Mouse (Mus musculus): ENCODE data around the gene Rbpms2. TPM values are rescaled to one million over a fixed set of nuclear protein-coding genes. Genes with fewer than 3 reads are reported as not detected.

Rbpms2 gene
- polyA plus RNA-seq, 1 experiment: 68.4 TPM

DNA sequence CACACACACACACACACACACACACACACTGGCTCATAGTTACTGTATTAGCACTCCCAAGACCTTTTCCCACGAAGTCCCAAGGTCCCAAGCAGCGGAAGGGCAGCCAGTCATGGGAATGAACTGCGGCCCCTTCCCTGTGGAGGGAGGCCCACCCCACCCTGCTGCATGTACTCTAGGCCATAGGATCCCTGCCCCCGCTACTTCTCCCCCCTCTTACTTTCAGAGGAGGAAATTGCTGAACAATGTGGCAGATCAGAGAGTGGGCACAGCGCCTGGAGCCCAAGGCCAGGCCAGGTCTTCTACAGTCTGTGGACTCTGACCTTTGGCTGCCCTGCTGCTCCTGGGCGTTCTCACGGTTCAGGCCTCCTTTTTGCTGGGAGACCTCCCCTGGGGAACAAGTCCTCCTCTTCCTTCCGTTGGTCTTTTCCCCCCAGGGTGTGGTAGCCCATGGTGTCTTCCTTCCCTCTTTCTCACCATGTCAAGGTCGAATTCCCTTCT lies 42.0 kb downstream of the Rbpms2 start:
- WGBS: 27% methylated on average over 9 of the region's 9 CpGs

GRCm38 (mm10) chr9:65672996-65673395 lies 43.5 kb downstream of the Rbpms2 start:
- WGBS: 79% methylated on average over 11 of the region's 11 CpGs
- no peak overlapping the region for H3K4me3 ChIP-seq (replicated peaks; ENCODE audit: control insufficient read depth, low read depth, low read length)
- peaks cover 3% of the 10 kb centered on the region; the same call in 1 of the 2 replicates for H3K4me1 ChIP-seq (ENCODE audit: control insufficient read depth, insufficient read depth, low read length)
- TF ChIP-seq CTCF (IDR thresholded peaks at IDR 0.05; ENCODE audit: control insufficient read depth, insufficient read depth, low read length) (no peak), POLR2A (IDR thresholded peaks at IDR 0.05; ENCODE audit: borderline replicate concordance, control insufficient read depth, low read depth, low read length) (no peak)
- no peak overlapping the region for H3K27ac ChIP-seq (ENCODE audit: control insufficient read depth, insufficient read depth, low read depth, low read length, poor library complexity)

More for the DNA sequence above, 42.0 kb downstream of the Rbpms2 start:
- H3K4me3 ChIP-seq (replicated peaks; ENCODE audit: control insufficient read depth, low read depth, low read length): no peak overlapping the region
- H3K4me1 ChIP-seq (ENCODE audit: control insufficient read depth, insufficient read depth, low read length): peaks cover 3% of the 10 kb centered on the region; the same call in 1 of the 2 replicates
- H3K27ac ChIP-seq (ENCODE audit: control insufficient read depth, insufficient read depth, low read depth, low read length, poor library complexity): peak overlapping the region; percentile 28; the same call in 1 of the 2 replicates
- TF ChIP-seq POLR2A (IDR thresholded peaks at IDR 0.05; ENCODE audit: borderline replicate concordance, control insufficient read depth, low read depth, low read length) (no peak), CTCF (IDR thresholded peaks at IDR 0.05; ENCODE audit: control insufficient read depth, insufficient read depth, low read length) (no peak)

- WGBS: 48% methylated on average over 8 of the region's 8 CpGs
- peaks cover 3% of the 10 kb centered on the region; the same call in 1 of the 2 replicates for H3K4me1 ChIP-seq (ENCODE audit: control insufficient read depth, insufficient read depth, low read length)
- peak overlapping the region; percentile 72 for H3K4me3 ChIP-seq (replicated peaks; ENCODE audit: control insufficient read depth, low read depth, low read length)
- TF ChIP-seq CTCF (IDR thresholded peaks at IDR 0.05; ENCODE audit: control insufficient read depth, insufficient read depth, low read length) (no peak), POLR2A (IDR thresholded peaks at IDR 0.05; ENCODE audit: borderline replicate concordance, control insufficient read depth, low read depth, low read length) (no peak)
- H3K27ac ChIP-seq (ENCODE audit: control insufficient read depth, insufficient read depth, low read depth, low read length, poor library complexity): no peak overlapping the region
Observed at GRCm38 (mm10) chr9:65675461-65676357, 46.3 kb downstream of the Rbpms2 start.

DNA sequence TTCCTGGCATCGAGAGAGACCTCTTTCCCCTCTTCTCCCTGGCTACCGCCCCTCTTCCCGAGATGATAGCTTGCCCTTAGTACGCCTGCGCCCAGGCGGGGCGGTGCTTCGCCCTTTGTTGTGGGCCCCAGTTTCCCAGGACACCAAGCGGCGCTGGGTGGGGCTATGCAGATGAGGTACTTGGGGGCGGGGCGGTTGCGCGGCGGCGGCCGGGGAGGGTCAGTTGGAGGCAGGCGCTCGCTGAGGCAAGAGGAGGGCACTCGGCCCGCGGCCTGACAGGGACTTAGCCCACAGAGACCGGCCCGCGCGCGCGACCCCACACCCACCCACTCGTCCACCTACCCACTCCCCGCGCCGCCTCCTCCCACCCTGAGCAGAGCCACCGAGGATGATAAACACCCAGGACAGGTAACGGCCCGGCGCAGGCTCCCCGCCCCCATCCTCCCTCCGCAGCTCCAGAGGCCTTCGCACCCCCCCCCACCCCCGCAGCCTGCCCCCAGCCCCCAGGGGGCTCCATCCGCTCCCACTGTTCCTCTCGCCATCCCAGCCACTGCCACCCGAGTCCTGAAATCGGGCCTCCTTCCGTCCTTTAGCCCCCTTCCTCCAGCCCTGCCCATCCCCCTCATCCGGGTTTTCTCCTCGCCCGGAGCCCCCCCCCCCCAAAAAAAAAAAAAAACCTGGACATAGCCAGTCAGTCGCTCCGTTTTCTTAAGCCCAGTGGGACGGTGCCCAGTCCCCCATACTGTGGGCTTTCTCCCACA lies 47.1 kb downstream of the Rbpms2 start:
- no peak for TF ChIP-seq CTCF (IDR thresholded peaks at IDR 0.05; ENCODE audit: control insufficient read depth, insufficient read depth, low read length)
- TF ChIP-seq POLR2A (IDR thresholded peaks at IDR 0.05; ENCODE audit: borderline replicate concordance, control insufficient read depth, low read depth, low read length): peak; percentile 47; the same call in 1 of the 2 replicates
- Histone ChIP-seq H3K4me3 (replicated peaks; ENCODE audit: control insufficient read depth, low read depth, low read length) (peak overlapping the region; percentile 72), H3K4me1 (ENCODE audit: control insufficient read depth, insufficient read depth, low read length) (peaks cover 3% of the 10 kb centered on the region; the same call in 1 of the 2 replicates), H3K27ac (ENCODE audit: control insufficient read depth, insufficient read depth, low read depth, low read length, poor library complexity) (peak overlapping the region; percentile 36; the same call in 1 of the 2 replicates)
- under 1% methylated on average over 48 of the region's 51 CpGs for WGBS

DNA sequence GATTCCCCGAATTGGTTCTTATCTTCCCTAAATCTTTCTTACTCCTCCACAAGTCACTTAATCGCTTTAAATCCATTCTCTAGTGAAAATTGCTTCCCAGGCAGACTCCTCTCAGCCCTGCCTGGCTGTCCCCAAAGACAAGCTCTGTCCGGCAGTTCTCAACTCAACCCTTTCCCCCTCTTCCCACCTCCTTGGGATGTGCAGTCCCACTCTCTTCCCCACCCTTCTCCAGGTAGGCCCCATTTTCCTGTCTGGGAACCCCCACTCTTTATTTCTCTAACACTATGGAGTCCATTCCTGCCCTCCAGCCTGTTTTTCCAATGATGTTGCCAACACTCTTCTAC lies 47.6 kb downstream of the Rbpms2 start:
- WGBS: 23% methylated on average over 3 of the region's 3 CpGs
- H3K4me3 ChIP-seq (replicated peaks; ENCODE audit: control insufficient read depth, low read depth, low read length): peak overlapping the region; percentile 71
- no peak for TF ChIP-seq POLR2A (IDR thresholded peaks at IDR 0.05; ENCODE audit: borderline replicate concordance, control insufficient read depth, low read depth, low read length)
- TF ChIP-seq CTCF (IDR thresholded peaks at IDR 0.05; ENCODE audit: control insufficient read depth, insufficient read depth, low read length): no peak
- H3K4me1 ChIP-seq (ENCODE audit: control insufficient read depth, insufficient read depth, low read length): no peaks in the 10 kb centered on the region; the same call in 1 of the 2 replicates
- H3K27ac ChIP-seq (ENCODE audit: control insufficient read depth, insufficient read depth, low read depth, low read length, poor library complexity): no peak overlapping the region

DNA sequence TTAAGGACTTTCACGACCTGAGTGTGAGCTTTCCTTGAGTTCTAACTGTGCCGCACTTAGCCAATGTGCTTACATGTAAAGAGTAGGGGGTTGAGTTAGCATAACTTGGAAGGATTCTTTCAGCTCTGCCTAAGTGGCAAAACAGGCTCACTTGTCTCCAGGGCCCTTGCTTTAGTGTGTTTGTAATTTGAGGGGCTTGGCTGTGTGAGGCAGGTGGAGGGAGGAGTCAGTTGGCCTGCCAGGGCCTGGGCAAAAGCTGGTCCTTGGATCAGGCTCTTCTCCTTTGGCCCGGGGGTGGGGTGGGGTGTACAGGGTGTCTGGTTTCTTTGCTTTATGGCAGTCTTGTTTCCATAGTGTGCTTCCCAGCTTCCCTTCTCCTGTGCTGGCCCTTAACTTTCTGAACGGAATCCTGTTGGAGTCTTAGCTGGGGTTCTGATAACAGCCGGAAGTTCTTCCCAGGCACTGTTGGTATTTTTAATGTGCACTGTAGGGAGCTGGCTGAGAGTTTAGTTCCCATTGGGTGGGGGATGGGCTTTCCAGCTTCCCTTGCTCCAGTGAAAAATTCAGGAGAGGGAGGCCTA lies 49.8 kb downstream of the Rbpms2 start:
- H3K4me3 ChIP-seq (replicated peaks; ENCODE audit: control insufficient read depth, low read depth, low read length): no peak overlapping the region
- TF ChIP-seq CTCF (IDR thresholded peaks at IDR 0.05; ENCODE audit: control insufficient read depth, insufficient read depth, low read length) (no peak), POLR2A (IDR thresholded peaks at IDR 0.05; ENCODE audit: borderline replicate concordance, control insufficient read depth, low read depth, low read length) (no peak)
- 80% methylated on average over 5 of the region's 5 CpGs for WGBS
- no peak overlapping the region for H3K27ac ChIP-seq (ENCODE audit: control insufficient read depth, insufficient read depth, low read depth, low read length, poor library complexity)
- no peaks in the 10 kb centered on the region; the same call in 1 of the 2 replicates for H3K4me1 ChIP-seq (ENCODE audit: control insufficient read depth, insufficient read depth, low read length)

DNA sequence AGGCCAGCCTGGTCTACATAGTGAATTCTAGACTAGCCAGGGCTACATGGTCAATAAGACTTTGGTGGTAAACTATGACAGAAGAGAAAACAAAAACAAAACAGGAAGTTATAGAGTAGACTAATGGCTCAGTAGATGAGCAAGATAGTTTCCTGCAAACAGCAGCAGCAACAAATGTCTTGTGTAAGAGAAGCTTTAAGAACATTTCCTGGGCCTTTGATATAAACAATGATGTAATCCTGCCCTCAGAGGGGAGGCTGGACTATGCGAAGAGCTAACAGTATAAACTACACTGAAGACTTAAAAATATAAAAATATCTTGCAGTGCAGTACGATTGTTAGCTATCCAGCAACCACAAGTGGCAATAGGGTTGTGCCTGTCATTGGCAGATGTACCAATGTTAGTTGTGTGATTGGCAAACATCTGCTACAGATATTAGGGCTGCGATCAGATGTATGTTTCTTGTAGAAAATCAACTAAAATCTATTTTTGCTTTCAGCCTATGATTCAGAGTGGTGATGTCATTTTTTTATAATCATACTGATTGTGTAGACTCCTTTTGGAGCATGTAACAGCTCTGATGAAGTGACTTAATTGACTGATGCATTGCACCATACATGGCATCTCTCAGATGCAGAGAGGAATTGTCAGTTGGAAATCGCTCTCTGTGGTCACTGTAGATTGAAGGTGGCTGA lies 51.6 kb downstream of the Rbpms2 start:
- Histone ChIP-seq H3K27ac (ENCODE audit: control insufficient read depth, insufficient read depth, low read depth, low read length, poor library complexity) (peak overlapping the region; percentile 48), H3K4me1 (ENCODE audit: control insufficient read depth, insufficient read depth, low read length) (no peaks in the 10 kb centered on the region; the same call in 1 of the 2 replicates), H3K4me3 (replicated peaks; ENCODE audit: control insufficient read depth, low read depth, low read length) (no peak overlapping the region)
- TF ChIP-seq CTCF (IDR thresholded peaks at IDR 0.05; ENCODE audit: control insufficient read depth, insufficient read depth, low read length): no peak
- TF ChIP-seq POLR2A (IDR thresholded peaks at IDR 0.05; ENCODE audit: borderline replicate concordance, control insufficient read depth, low read depth, low read length): no peak
- WGBS: 45% methylated on average over 4 of the region's 4 CpGs

All from bone marrow, adult 2 months (tissue).